Mouse (Mus musculus) small intestine, adult 2 months (tissue): Measurements from ENCODE around the gene Grk2.
A peak's percentile ranks its signal among the peaks of the same experiment; 100 is the strongest.

Experiments
- CTCF ChIP-seq: fragments of 200-500 bp; IDR thresholded peaks from 2 replicates; pipeline ENCODE4 v1.5.1; 2012; ENCODE audit warnings: low read depth, mild to moderate bottlenecking, control low read depth, inconsistent platforms, low read length, moderate library complexity, mixed read lengths; ENCODE audit not compliant: insufficient replicate concordance, insufficient read length; ENCODE audit errors: extremely low read depth
- POLR2A ChIP-seq: fragments of 200-500 bp; IDR thresholded peaks from 2 replicates; pipeline ENCODE4 v1.6.1; 2012; ENCODE audit warnings: low read depth, mild to moderate bottlenecking, control low read depth, inconsistent platforms, low read length, moderate library complexity

GRCm38 (mm10) chr19:4306190-4306577 lies at the start of gene Grk2:
- peak; percentile 68 for TF ChIP-seq CTCF
- TF ChIP-seq POLR2A = no peak
